Mouse (Mus musculus) heart, postnatal 4 days (tissue): Measurements from ENCODE around the gene Dhx16. TPM values are rescaled to one million over a fixed set of nuclear protein-coding genes. Genes with fewer than 3 reads are reported as not detected.

Source experiments
- DNase-seq: peaks from one replicate; pipeline ENCODE4 v3.0.0; 2021
- total RNA-seq, 2 experiments: library from RNA; stranded (reverse); gene quantifications; 2 replicates each; pipeline ENCODE4 v1.2.3; 2021

Dhx16 gene
- total RNA-seq, 2 experiments from 2014 or later, result 24.2 to 25.1 TPM

- no peak for DNase-seq
These were observed 18.3 kb downstream of the Dhx16 start for GRCm38 (mm10) chr17:35897644-35898573.

GRCm38 (mm10) chr17:35900636-35901035, 21.0 kb downstream of the Dhx16 start:
- no peak for DNase-seq

GRCm38 (mm10) chr17:35903343-35903991, 23.8 kb downstream of the Dhx16 start:
- peak; percentile 79 for DNase-seq

GRCm38 (mm10) chr17:35903992-35904355, 24.4 kb downstream of the Dhx16 start:
- DNase-seq, result no peak

- no peak for DNase-seq
These were observed 26.0 kb downstream of the Dhx16 start for GRCm38 (mm10) chr17:35905587-35905986.

GRCm38 (mm10) chr17:35907609-35908008, 28.0 kb downstream of the Dhx16 start:
- no peak for DNase-seq

- no peak for DNase-seq
These were observed 29.7 kb downstream of the Dhx16 start for GRCm38 (mm10) chr17:35909186-35909918.

- DNase-seq, result peak; percentile 96
These were observed 30.3 kb downstream of the Dhx16 start, which contains the start of gene Atat1 for GRCm38 (mm10) chr17:35909919-35910369. TSS of gene Atat1 (minus strand) at chr17:35910075.

GRCm38 (mm10) chr17:35914975-35915374, 35.4 kb downstream of the Dhx16 start:
- DNase-seq, result no peak

GRCm38 (mm10) chr17:35915538-35916296, 36.1 kb downstream of the Dhx16 start:
- DNase-seq, result no peak

GRCm38 (mm10) chr17:35916297-35917142, 36.9 kb downstream of the Dhx16 start, which contains the start of the genes Mrps18b and Ppp1r10:
TSS of gene Mrps18b (minus strand) at chr17:35916389.
TSS of gene Ppp1r10 (plus strand) at chr17:35916434.
- peak; percentile 99 for DNase-seq

- DNase-seq, result peak; percentile 46
These were observed 37.5 kb downstream of the Dhx16 start for GRCm38 (mm10) chr17:35917143-35917462.

GRCm38 (mm10) chr17:35917463-35918251, 38.0 kb downstream of the Dhx16 start:
- peak; percentile 60 for DNase-seq

GRCm38 (mm10) chr17:35918276-35919059, 38.8 kb downstream of the Dhx16 start:
- DNase-seq, result peak; percentile 61

GRCm38 (mm10) chr17:35919060-35919715, 39.6 kb downstream of the Dhx16 start:
- peak; percentile 97 for DNase-seq

GRCm38 (mm10) chr17:35919864-35920301, 40.3 kb downstream of the Dhx16 start:
- no peak for DNase-seq

- DNase-seq, result no peak
These were observed 40.8 kb downstream of the Dhx16 start for GRCm38 (mm10) chr17:35920384-35920783.

- DNase-seq, result no peak
These were observed 41.4 kb downstream of the Dhx16 start for GRCm38 (mm10) chr17:35920862-35921562.
